Mouse (Mus musculus) limb, embryonic 14.5 days (tissue): ENCODE results near the gene Rbck1. TPM values are rescaled to one million over a fixed set of nuclear protein-coding genes. Genes with fewer than 3 reads are reported as not detected.

Experiments used
- ATAC-seq: fragments of 200-750 bp; cut with Nextera tagmentation; 2 replicates; pipeline ENCODE4 v1.8.0; 2017; ENCODE audit warnings: low read depth, moderate number of reproducible peaks, moderate TSS enrichment; ENCODE audit not compliant: low FRiP score
- DNase-seq: peaks from one replicate; pipeline ENCODE4 v3.0.0-alpha.2; 2015; ENCODE audit warnings: low spot score
- H3K27ac ChIP-seq: fragments of 300-500 bp; sonication (generic); replicated peaks from 2 replicates; pipeline ENCODE4 v1.5.1; 2014; ENCODE audit warnings: low read depth, mild to moderate bottlenecking, low read length, moderate library complexity, mixed read lengths
- H3K27me3 ChIP-seq: fragments of 300-500 bp; sonication (generic); 2 replicates; pipeline ENCODE4 v1.6.1; 2014; ENCODE audit warnings: low read length, mixed read lengths; ENCODE audit not compliant: control insufficient read depth, insufficient read depth
- H3K36me3 ChIP-seq: fragments of 300-500 bp; sonication (generic); 2 replicates; pipeline ENCODE4 v1.6.1; 2014; ENCODE audit warnings: mild to moderate bottlenecking, low read length, moderate library complexity, mixed read lengths; ENCODE audit not compliant: control insufficient read depth, insufficient read depth
- H3K4me1 ChIP-seq: fragments of 300-500 bp; sonication (generic); 2 replicates; pipeline ENCODE4 v1.6.1; 2014; ENCODE audit warnings: antibody characterized with exemption, low read length, mixed read lengths; ENCODE audit not compliant: control insufficient read depth, insufficient read depth
- H3K4me2 ChIP-seq: fragments of 300-500 bp; sonication (generic); replicated peaks from 2 replicates; pipeline ENCODE4 v1.6.1; 2014; ENCODE audit warnings: low read depth, mild to moderate bottlenecking, low read length, moderate library complexity; ENCODE audit not compliant: severe bottlenecking
- H3K4me3 ChIP-seq: fragments of 300-500 bp; sonication (generic); replicated peaks from 2 replicates; pipeline ENCODE4 v1.5.1; 2014; ENCODE audit warnings: low read length
- H3K9ac ChIP-seq: fragments of 300-500 bp; sonication (generic); 2 replicates; pipeline ENCODE4 v1.6.1; 2014; ENCODE audit warnings: mild to moderate bottlenecking, low read depth, low read length, moderate library complexity; ENCODE audit not compliant: severe bottlenecking
- H3K9me3 ChIP-seq: fragments of 300-500 bp; sonication (generic); 2 replicates; pipeline ENCODE4 v1.6.1; 2016; ENCODE audit warnings: low read length; ENCODE audit not compliant: control insufficient read depth
- POLR2A ChIP-seq: fragments of 200-500 bp; IDR thresholded peaks from 2 replicates; pipeline ENCODE4 v1.8.0; 2012; ENCODE audit warnings: inconsistent platforms, mild to moderate bottlenecking, moderate library complexity, borderline replicate concordance; ENCODE audit not compliant: insufficient read depth, insufficient read length; ENCODE audit errors: extremely low read depth
- WGBS: fragments of 180-500 bp; shearing (Covaris S2); extraction: QIAGEN DNeasy Blood & Tissue Kit; methylation state at CpG from one replicate; pipeline ENCODE4 v1.1.7; 2014; 5-methylcytosine and 5-hydroxymethylcytosine counted together
- polyA plus RNA-seq, 2 experiments: library from polyadenylated mRNA; depleted of rRNA in 1 of 2; stranded (reverse) in 1 of 2; unstranded in 1 of 2; fragments of >200 nt; fragmentation: Nextera tagmentation in 1 of 2; extraction: Ambion mirVana in 1 of 2; gene quantifications; 2 replicates each; pipeline versions ENCODE4 v1.2.1 to v1.2.3; 2012 to 2014

Gene Rbck1
- polyA plus RNA-seq, 2 experiments = 89.5 to 219 TPM

DNA sequence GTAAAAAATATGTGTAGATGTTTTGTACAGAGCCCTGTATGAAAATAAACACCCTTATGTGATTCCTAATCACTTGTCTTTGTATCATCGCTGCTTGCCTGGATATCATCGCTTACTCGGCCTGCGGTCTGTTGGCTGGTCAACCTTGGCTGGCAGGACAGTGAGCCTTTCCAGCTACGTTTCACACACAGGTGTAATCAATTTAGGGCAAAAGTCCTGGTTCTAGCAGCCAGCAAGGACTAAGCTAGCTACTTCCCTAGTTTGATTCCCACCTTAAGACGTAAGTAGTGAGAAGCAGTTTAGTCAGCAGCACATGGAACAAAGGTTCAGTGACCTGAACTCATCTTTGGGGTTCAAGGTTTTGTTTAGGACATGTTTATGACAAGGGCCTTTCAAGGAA lies 18.5 kb downstream of the Rbck1 start:
- no peaks in the 10 kb centered on the region for H3K9me3 ChIP-seq
- peaks cover 87% of the 10 kb centered on the region for H3K36me3 ChIP-seq
- no peak overlapping the region for H3K4me2 ChIP-seq
- H3K4me1 ChIP-seq = no peaks in the 10 kb centered on the region
- no peak overlapping the region for H3K9ac ChIP-seq
- DNase-seq (no peak), ATAC-seq (no peak)
- TF ChIP-seq POLR2A = no peak
- H3K4me3 ChIP-seq = no peak overlapping the region
- 86% methylated on average over 6 of the region's 6 CpGs for WGBS
- no peaks in the 10 kb centered on the region for H3K27me3 ChIP-seq
- H3K27ac ChIP-seq = no peak overlapping the region

DNA sequence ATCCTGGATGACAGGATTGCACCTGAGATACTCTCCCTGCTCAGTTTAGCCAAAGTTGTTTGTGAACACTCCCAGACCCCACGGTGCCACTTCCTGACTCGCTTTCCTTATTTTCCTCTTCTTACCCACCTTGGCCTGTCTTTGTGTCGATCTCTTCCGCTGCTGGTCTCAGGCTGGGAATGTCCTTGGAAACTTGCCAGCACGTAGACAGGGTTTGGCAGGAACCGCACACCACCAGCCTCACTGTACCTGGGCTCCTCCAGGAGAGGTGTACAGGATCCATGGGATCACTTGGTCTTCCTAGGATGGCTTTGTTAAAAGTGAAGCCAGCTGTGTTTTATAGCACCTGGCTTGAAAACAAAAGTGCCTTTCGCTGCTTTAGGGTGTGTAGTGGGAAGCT lies 19.5 kb downstream of the Rbck1 start:
- TF ChIP-seq POLR2A = no peak
- H3K27ac ChIP-seq = no peak overlapping the region
- H3K36me3 ChIP-seq = peaks cover 87% of the 10 kb centered on the region
- no peak overlapping the region for H3K4me3 ChIP-seq
- WGBS = 67% methylated on average over 7 of the region's 7 CpGs
- no peak for ATAC-seq
- no peak overlapping the region for H3K4me2 ChIP-seq
- no peaks in the 10 kb centered on the region for H3K4me1 ChIP-seq
- H3K9ac ChIP-seq = no peak overlapping the region
- no peaks in the 10 kb centered on the region for H3K27me3 ChIP-seq
- H3K9me3 ChIP-seq = no peaks in the 10 kb centered on the region
- DNase-seq = no peak

DNA sequence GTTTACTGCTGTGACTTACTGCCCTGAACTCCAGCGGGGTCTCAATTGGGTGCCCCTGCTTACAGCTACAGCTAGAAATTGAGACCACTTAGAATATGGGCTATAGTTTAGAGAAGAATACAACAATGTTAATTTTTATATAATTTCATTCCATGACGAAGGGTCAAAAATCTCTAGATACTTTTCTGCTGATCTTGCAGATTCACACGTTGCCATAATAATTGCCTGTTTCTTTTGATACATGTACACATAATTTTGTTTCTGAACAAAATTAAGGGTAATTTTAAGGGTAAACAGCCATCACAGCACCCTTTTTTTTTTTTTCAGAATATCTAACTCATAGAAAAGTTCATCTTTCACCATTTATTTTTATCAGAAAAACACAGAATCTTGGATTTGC lies 25.3 kb downstream of the Rbck1 start:
- Histone ChIP-seq H3K4me1 (no peaks in the 10 kb centered on the region), H3K9me3 (no peaks in the 10 kb centered on the region), H3K27me3 (no peaks in the 10 kb centered on the region), H3K9ac (no peak overlapping the region), H3K27ac (no peak overlapping the region), H3K4me3 (no peak overlapping the region), H3K36me3 (peaks cover 89% of the 10 kb centered on the region), H3K4me2 (no peak overlapping the region)
- no peak for ATAC-seq
- no peak for TF ChIP-seq POLR2A
- no peak for DNase-seq
- 98% methylated on average over 3 of the region's 3 CpGs for WGBS

DNA sequence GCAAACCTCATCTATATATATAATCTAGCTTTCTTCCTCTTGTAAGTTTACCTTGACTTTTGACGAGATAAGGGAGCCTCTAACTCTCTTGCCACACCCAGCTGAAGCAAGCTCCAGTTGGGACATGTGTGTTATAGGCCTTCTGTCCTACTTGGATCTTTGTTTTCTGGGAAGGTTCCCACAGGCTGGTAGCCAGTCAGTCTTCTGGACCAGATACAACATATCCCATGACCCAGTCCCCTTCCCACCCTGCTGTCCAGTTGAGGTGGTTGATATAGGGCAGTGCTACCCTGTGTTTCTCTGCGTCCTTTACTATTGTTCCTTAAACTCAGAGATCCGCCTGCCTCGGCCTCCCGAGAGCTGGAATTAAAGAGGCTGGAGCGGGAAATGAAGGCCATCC lies 27.0 kb downstream of the Rbck1 start:
- H3K9me3 ChIP-seq = no peaks in the 10 kb centered on the region
- peaks cover 74% of the 10 kb centered on the region for H3K36me3 ChIP-seq
- no peaks in the 10 kb centered on the region for H3K27me3 ChIP-seq
- H3K27ac ChIP-seq = no peak overlapping the region
- H3K4me1 ChIP-seq = no peaks in the 10 kb centered on the region
- H3K9ac ChIP-seq = no peak overlapping the region
- H3K4me2 ChIP-seq = no peak overlapping the region
- TF ChIP-seq POLR2A = no peak
- H3K4me3 ChIP-seq = no peak overlapping the region
- 97% methylated on average over 6 of the region's 6 CpGs for WGBS
- DNase-seq (no peak), ATAC-seq (no peak)

DNA sequence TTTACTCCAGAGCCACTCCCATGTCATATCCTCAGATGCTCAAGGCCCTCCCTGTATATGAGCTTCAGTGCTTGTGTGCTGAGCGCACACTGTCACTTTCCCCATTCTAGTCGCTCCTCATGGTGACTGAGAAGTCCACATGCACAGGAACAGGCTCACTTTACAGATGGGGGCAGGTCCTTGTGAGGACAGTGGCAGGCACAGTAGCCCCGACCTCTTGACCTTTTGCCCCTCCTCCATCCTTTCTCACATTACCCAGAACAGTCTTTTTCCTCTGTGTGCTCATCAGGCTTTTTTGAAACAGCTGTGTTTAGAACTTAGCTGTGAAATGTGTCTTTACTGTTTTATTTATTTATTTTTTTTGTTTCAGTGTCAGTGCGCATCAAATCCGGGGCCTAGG lies 28.7 kb downstream of the Rbck1 start:
- H3K36me3 ChIP-seq = peaks cover 59% of the 10 kb centered on the region
- no peak overlapping the region for H3K4me2 ChIP-seq
- no peaks in the 10 kb centered on the region for H3K4me1 ChIP-seq
- H3K4me3 ChIP-seq = no peak overlapping the region
- TF ChIP-seq POLR2A = no peak
- no peak; the same call in 1 of the 2 replicates for ATAC-seq
- no peaks in the 10 kb centered on the region for H3K9me3 ChIP-seq
- DNase-seq = no peak
- 60% methylated on average over 5 of the region's 5 CpGs for WGBS
- H3K9ac ChIP-seq = no peak overlapping the region
- no peaks in the 10 kb centered on the region for H3K27me3 ChIP-seq
- H3K27ac ChIP-seq = no peak overlapping the region

DNA sequence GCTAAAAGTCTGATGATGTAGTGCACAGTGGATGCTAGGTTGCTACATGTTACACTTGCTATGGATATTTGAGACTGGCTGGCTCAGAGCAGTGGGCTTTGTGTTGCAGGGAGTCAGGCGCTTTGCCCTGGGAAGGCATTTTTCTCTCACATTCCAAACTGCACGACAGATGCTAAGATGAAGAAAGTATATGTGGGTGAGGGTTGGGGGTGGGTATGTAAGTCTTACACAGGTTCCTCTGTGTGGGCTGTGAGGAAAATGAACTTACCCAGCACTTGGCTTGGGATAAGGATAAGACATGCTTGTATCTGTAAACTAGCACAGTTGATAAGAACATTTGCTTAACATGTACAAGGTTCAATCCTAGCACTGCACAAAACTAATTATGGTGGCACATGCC lies 29.6 kb downstream of the Rbck1 start:
- H3K36me3 ChIP-seq = peaks cover 50% of the 10 kb centered on the region
- H3K4me1 ChIP-seq = no peaks in the 10 kb centered on the region
- no peak for DNase-seq
- no peak overlapping the region for H3K4me2 ChIP-seq
- no peak overlapping the region for H3K9ac ChIP-seq
- ATAC-seq = no peak
- no peak for TF ChIP-seq POLR2A
- no peaks in the 10 kb centered on the region for H3K9me3 ChIP-seq
- no peak overlapping the region for H3K4me3 ChIP-seq
- WGBS = 81% methylated on average over 2 of the region's 2 CpGs
- H3K27ac ChIP-seq = no peak overlapping the region
- no peaks in the 10 kb centered on the region for H3K27me3 ChIP-seq
